Mouse (Mus musculus) gastrocnemius, postnatal 10 days (tissue): Measurements from ENCODE around the gene Map2k6. TPM values are rescaled to one million over a fixed set of nuclear protein-coding genes. Genes with fewer than 3 reads are reported as not detected.
A peak's percentile ranks its signal among the peaks of the same experiment; 100 is the strongest.

Experiments
- DNase-seq: peaks from one replicate; pipeline ENCODE4 v3.0.0; 2021; ENCODE audit warnings: mixed read lengths
- total RNA-seq, 2 experiments: library from RNA; stranded (reverse); gene quantifications; 2 replicates each; pipeline ENCODE4 v1.2.3; 2021

The Map2k6 gene
- total RNA-seq, 2 experiments from 2014 or later: 25.2 to 31.6 TPM

- no peak for DNase-seq
These were observed 3.7 kb downstream of the Map2k6 start for GRCm38 (mm10) chr11:110402671-110403070.

- no peak for DNase-seq
These were observed 4.7 kb downstream of the Map2k6 start for GRCm38 (mm10) chr11:110403602-110404001.

- DNase-seq: no peak
These were observed 6.7 kb downstream of the Map2k6 start for GRCm38 (mm10) chr11:110405607-110406006.

GRCm38 (mm10) chr11:110409131-110409530 is 10.2 kb downstream of the Map2k6 start:
- DNase-seq: no peak

- peak; percentile 44 for DNase-seq
These were observed 10.9 kb downstream of the Map2k6 start for GRCm38 (mm10) chr11:110409776-110410175.

GRCm38 (mm10) chr11:110411596-110411995 is 12.7 kb downstream of the Map2k6 start:
- DNase-seq: no peak

- DNase-seq: no peak
These were observed 15.3 kb downstream of the Map2k6 start for GRCm38 (mm10) chr11:110414263-110414662.

- DNase-seq: no peak
These were observed 17.8 kb downstream of the Map2k6 start for GRCm38 (mm10) chr11:110416691-110417090.

- DNase-seq: no peak
These were observed 21.5 kb downstream of the Map2k6 start for GRCm38 (mm10) chr11:110420463-110420862.

GRCm38 (mm10) chr11:110426572-110427145 is 27.7 kb downstream of the Map2k6 start:
- no peak for DNase-seq

- no peak for DNase-seq
These were observed 28.2 kb downstream of the Map2k6 start for GRCm38 (mm10) chr11:110427159-110427561.

GRCm38 (mm10) chr11:110428999-110429398 is 30.1 kb downstream of the Map2k6 start:
- no peak for DNase-seq

- no peak for DNase-seq
These were observed 31.0 kb downstream of the Map2k6 start for GRCm38 (mm10) chr11:110429837-110430418.

GRCm38 (mm10) chr11:110435839-110436556 is 37.1 kb downstream of the Map2k6 start:
- no peak for DNase-seq

GRCm38 (mm10) chr11:110436998-110437397 is 38.1 kb downstream of the Map2k6 start:
- DNase-seq: no peak

GRCm38 (mm10) chr11:110438135-110438534 is 39.2 kb downstream of the Map2k6 start:
- DNase-seq: no peak

- DNase-seq: no peak
These were observed 39.9 kb downstream of the Map2k6 start for GRCm38 (mm10) chr11:110438700-110439296.

GRCm38 (mm10) chr11:110439354-110439753 is 40.4 kb downstream of the Map2k6 start:
- DNase-seq: no peak

GRCm38 (mm10) chr11:110444576-110444975 is 45.7 kb downstream of the Map2k6 start:
- no peak for DNase-seq

GRCm38 (mm10) chr11:110448131-110448725 is 49.3 kb downstream of the Map2k6 start:
- DNase-seq: peak; percentile 30

- peak; percentile 26 for DNase-seq
These were observed 49.8 kb downstream of the Map2k6 start for GRCm38 (mm10) chr11:110448726-110449161.

- DNase-seq: no peak
These were observed 50.3 kb downstream of the Map2k6 start for GRCm38 (mm10) chr11:110449183-110449582.
